Mouse (Mus musculus): ENCODE data around the gene Rab1a. TPM values are rescaled to one million over a fixed set of nuclear protein-coding genes. Genes with fewer than 3 reads are reported as not detected.

Rab1a gene
- polyA plus RNA-seq, 1 experiment from 2014 or later = 216 TPM

GRCm38 (mm10) chr11:20240331-20240730 lies 39.1 kb downstream of the Rab1a start:
- ATAC-seq (replicated peaks; ENCODE audit: low FRiP score, low TSS enrichment, low read depth) = no peak
- no peak overlapping the region for H3K9ac ChIP-seq (ENCODE audit: low read length)
- H3K4me1 ChIP-seq (replicated peaks; ENCODE audit: control insufficient read depth, insufficient read depth, low read length) = no peaks in the 10 kb centered on the region
- H3K9me3 ChIP-seq (ENCODE audit: control insufficient read depth, low read length) = no peaks in the 10 kb centered on the region
- peaks cover 81% of the 10 kb centered on the region for H3K36me3 ChIP-seq (ENCODE audit: control insufficient read depth, insufficient read depth, low read length)
- H3K27me3 ChIP-seq (replicated peaks; ENCODE audit: control insufficient read depth, insufficient read depth, low read length) = no peaks in the 10 kb centered on the region
- H3K4me2 ChIP-seq (ENCODE audit: low read length) = no peak overlapping the region
- no peak for DNase-seq (ENCODE audit: low spot score)
- H3K4me3 ChIP-seq (ENCODE audit: low read depth, low read length) = no peak overlapping the region
- 73% methylated on average over 5 of the region's 5 CpGs for WGBS
- H3K27ac ChIP-seq (ENCODE audit: low read depth) = no peak overlapping the region

DNA sequence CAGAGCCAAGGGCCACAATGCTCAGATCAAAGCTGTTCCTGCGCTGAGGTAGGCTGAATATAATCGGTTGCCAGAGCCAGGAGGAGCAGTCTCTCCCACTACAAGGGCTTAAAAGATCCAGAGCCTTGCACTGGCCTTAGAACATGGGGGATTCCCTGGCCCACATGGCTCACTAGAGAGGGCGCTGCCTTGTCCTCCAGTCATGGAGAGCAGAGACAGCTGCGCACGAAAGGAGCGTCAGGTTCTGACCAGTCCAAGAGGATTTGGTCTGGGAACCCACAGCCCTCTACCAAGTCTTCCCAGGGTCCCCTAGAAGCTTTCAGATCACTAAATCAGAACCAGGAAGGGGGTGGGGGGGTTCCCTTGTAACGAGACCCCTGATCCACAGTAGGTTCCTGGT lies 40.1 kb downstream of the Rab1a start:
- H3K27ac ChIP-seq (ENCODE audit: low read depth) = no peak overlapping the region
- DNase-seq (ENCODE audit: low spot score) (no peak), ATAC-seq (replicated peaks; ENCODE audit: low FRiP score, low TSS enrichment, low read depth) (no peak)
- H3K9ac ChIP-seq (ENCODE audit: low read length) = no peak overlapping the region
- H3K4me1 ChIP-seq (replicated peaks; ENCODE audit: control insufficient read depth, insufficient read depth, low read length) = peaks cover 2% of the 10 kb centered on the region
- no peaks in the 10 kb centered on the region for H3K9me3 ChIP-seq (ENCODE audit: control insufficient read depth, low read length)
- no peak overlapping the region for H3K4me3 ChIP-seq (ENCODE audit: low read depth, low read length)
- H3K36me3 ChIP-seq (ENCODE audit: control insufficient read depth, insufficient read depth, low read length) = peaks cover 71% of the 10 kb centered on the region
- H3K4me2 ChIP-seq (ENCODE audit: low read length) = no peak overlapping the region
- no peaks in the 10 kb centered on the region for H3K27me3 ChIP-seq (replicated peaks; ENCODE audit: control insufficient read depth, insufficient read depth, low read length)
- WGBS = 97% methylated on average over 7 of the region's 7 CpGs

DNA sequence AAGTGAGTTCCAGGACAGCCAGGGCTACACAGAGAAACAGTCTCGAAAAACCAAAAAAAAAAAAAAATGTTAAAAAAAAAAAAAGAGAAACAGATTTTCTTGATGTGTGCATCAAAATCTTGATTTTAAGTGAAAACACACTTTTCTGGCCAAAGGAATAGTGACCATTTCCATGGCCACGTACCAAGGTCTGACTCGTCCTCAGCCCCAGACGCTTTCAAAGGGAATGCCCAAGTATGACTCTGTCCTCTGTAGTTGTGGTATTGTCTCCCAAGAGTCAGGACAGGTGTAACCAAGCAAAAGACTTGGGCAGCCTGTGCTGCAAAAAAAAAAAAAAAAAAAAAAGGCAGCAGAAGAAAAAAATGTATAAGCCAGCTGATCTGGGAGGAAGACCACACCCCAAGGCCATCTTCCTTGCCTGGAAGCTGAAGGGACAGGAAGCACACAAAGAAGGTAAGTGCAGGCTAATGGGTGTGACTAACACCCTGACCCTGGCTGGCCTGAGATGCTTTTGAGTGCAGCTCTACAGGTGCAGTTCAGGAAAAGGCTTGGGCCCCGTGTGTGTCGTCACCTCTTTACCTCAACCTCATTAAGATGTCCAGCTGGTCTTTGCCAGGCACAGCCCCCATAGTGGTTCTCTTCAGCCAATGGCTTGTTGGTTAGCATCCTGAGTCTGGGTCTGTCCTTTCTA lies 41.3 kb downstream of the Rab1a start:
- Histone ChIP-seq H3K9me3 (ENCODE audit: control insufficient read depth, low read length) (no peaks in the 10 kb centered on the region), H3K27ac (ENCODE audit: low read depth) (no peak overlapping the region), H3K4me3 (ENCODE audit: low read depth, low read length) (no peak overlapping the region), H3K27me3 (replicated peaks; ENCODE audit: control insufficient read depth, insufficient read depth, low read length) (no peaks in the 10 kb centered on the region), H3K4me2 (ENCODE audit: low read length) (no peak overlapping the region), H3K36me3 (ENCODE audit: control insufficient read depth, insufficient read depth, low read length) (peaks cover 67% of the 10 kb centered on the region), H3K4me1 (replicated peaks; ENCODE audit: control insufficient read depth, insufficient read depth, low read length) (peaks cover 13% of the 10 kb centered on the region), H3K9ac (ENCODE audit: low read length) (no peak overlapping the region)
- DNase-seq (ENCODE audit: low spot score) = no peak
- ATAC-seq (replicated peaks; ENCODE audit: low FRiP score, low TSS enrichment, low read depth) = no peak
- 93% methylated on average over 6 of the region's 6 CpGs for WGBS

DNA sequence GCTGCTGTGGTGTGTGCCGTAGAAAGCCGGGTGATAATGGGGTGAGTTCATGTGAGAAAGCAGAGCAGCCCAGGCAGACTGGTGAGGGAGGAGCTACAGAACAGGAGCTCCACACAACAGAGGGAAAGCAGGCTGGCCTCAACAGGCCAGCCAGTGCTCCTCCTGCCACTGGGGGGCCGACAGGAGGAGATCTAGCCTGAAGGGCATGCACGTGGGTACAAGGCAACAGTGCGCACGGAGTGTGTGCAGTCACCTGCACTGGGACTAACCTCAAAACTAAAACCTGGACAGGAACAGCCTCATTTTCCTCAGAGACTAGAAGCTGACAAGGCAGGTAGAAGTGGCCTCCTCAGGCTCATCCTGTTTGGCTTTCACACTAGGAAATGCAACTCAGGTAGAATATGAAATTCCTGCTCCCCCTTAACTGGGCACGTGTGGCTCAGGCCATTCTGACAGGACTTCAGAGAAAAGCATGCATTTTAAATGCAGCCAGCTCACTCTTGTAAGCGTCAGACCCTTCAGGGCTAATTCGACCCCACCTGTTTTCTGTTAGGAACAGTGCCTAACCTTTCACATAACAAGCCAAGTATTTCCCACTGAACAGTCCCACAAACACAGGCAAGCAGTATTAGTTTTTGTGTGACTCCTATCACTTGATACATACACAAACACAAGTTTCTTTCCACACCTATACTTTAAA lies 42.1 kb downstream of the Rab1a start:
- WGBS = 53% methylated on average over 9 of the region's 9 CpGs
- Histone ChIP-seq H3K27me3 (replicated peaks; ENCODE audit: control insufficient read depth, insufficient read depth, low read length) (no peaks in the 10 kb centered on the region), H3K27ac (ENCODE audit: low read depth) (no peak overlapping the region), H3K9ac (ENCODE audit: low read length) (no peak overlapping the region), H3K4me3 (ENCODE audit: low read depth, low read length) (no peak overlapping the region), H3K4me1 (replicated peaks; ENCODE audit: control insufficient read depth, insufficient read depth, low read length) (peaks cover 22% of the 10 kb centered on the region), H3K4me2 (ENCODE audit: low read length) (no peak overlapping the region), H3K36me3 (ENCODE audit: control insufficient read depth, insufficient read depth, low read length) (peaks cover 62% of the 10 kb centered on the region), H3K9me3 (ENCODE audit: control insufficient read depth, low read length) (no peaks in the 10 kb centered on the region)
- ATAC-seq (replicated peaks; ENCODE audit: low FRiP score, low TSS enrichment, low read depth) (no peak), DNase-seq (ENCODE audit: low spot score) (no peak)

GRCm38 (mm10) chr11:20244336-20245290 lies 43.4 kb downstream of the Rab1a start:
- Histone ChIP-seq H3K36me3 (ENCODE audit: control insufficient read depth, insufficient read depth, low read length) (peaks cover 49% of the 10 kb centered on the region), H3K27me3 (replicated peaks; ENCODE audit: control insufficient read depth, insufficient read depth, low read length) (no peaks in the 10 kb centered on the region), H3K4me3 (ENCODE audit: low read depth, low read length) (no peak overlapping the region), H3K27ac (ENCODE audit: low read depth) (no peak overlapping the region), H3K9me3 (ENCODE audit: control insufficient read depth, low read length) (no peaks in the 10 kb centered on the region), H3K4me2 (ENCODE audit: low read length) (no peak overlapping the region), H3K4me1 (replicated peaks; ENCODE audit: control insufficient read depth, insufficient read depth, low read length) (peaks cover 22% of the 10 kb centered on the region), H3K9ac (ENCODE audit: low read length) (no peak overlapping the region)
- ATAC-seq (replicated peaks; ENCODE audit: low FRiP score, low TSS enrichment, low read depth) (no peak), DNase-seq (ENCODE audit: low spot score) (peak; percentile 43)
- WGBS = 85% methylated on average over 16 of the region's 16 CpGs

GRCm38 (mm10) chr11:20245316-20245715 lies 44.1 kb downstream of the Rab1a start:
- ATAC-seq (replicated peaks; ENCODE audit: low FRiP score, low TSS enrichment, low read depth) = no peak
- peaks cover 42% of the 10 kb centered on the region for H3K36me3 ChIP-seq (ENCODE audit: control insufficient read depth, insufficient read depth, low read length)
- H3K9me3 ChIP-seq (ENCODE audit: control insufficient read depth, low read length) = no peaks in the 10 kb centered on the region
- no peak overlapping the region for H3K4me3 ChIP-seq (ENCODE audit: low read depth, low read length)
- peaks cover 22% of the 10 kb centered on the region for H3K4me1 ChIP-seq (replicated peaks; ENCODE audit: control insufficient read depth, insufficient read depth, low read length)
- H3K27me3 ChIP-seq (replicated peaks; ENCODE audit: control insufficient read depth, insufficient read depth, low read length) = no peaks in the 10 kb centered on the region
- no peak overlapping the region for H3K27ac ChIP-seq (ENCODE audit: low read depth)
- 77% methylated on average over 6 of the region's 6 CpGs for WGBS
- H3K9ac ChIP-seq (ENCODE audit: low read length) = no peak overlapping the region
- no peak overlapping the region for H3K4me2 ChIP-seq (ENCODE audit: low read length)
- DNase-seq (ENCODE audit: low spot score) = peak; percentile 18

- no peak for ATAC-seq (replicated peaks; ENCODE audit: low FRiP score, low TSS enrichment, low read depth)
- 79% methylated on average over 1 of the region's 1 CpGs for WGBS
- H3K9ac ChIP-seq (ENCODE audit: low read length) = no peak overlapping the region
Observed at GRCm38 (mm10) chr11:20246616-20247015, 45.4 kb downstream of the Rab1a start.

GRCm38 (mm10) chr11:20247146-20247855 lies 46.1 kb downstream of the Rab1a start:
- no peak for DNase-seq (ENCODE audit: low spot score)

More at GRCm38 (mm10) chr11:20246616-20247015, 45.4 kb downstream of the Rab1a start:
- Histone ChIP-seq H3K36me3 (ENCODE audit: control insufficient read depth, insufficient read depth, low read length) (peaks cover 30% of the 10 kb centered on the region), H3K4me1 (replicated peaks; ENCODE audit: control insufficient read depth, insufficient read depth, low read length) (peaks cover 22% of the 10 kb centered on the region), H3K9me3 (ENCODE audit: control insufficient read depth, low read length) (no peaks in the 10 kb centered on the region), H3K27ac (ENCODE audit: low read depth) (no peak overlapping the region), H3K4me3 (ENCODE audit: low read depth, low read length) (no peak overlapping the region), H3K27me3 (replicated peaks; ENCODE audit: control insufficient read depth, insufficient read depth, low read length) (no peaks in the 10 kb centered on the region), H3K4me2 (ENCODE audit: low read length) (no peak overlapping the region)
- DNase-seq (ENCODE audit: low spot score) = no peak

More at GRCm38 (mm10) chr11:20247146-20247855, 46.1 kb downstream of the Rab1a start:
- Histone ChIP-seq H3K27ac (ENCODE audit: low read depth) (no peak overlapping the region), H3K9me3 (ENCODE audit: control insufficient read depth, low read length) (no peaks in the 10 kb centered on the region), H3K27me3 (replicated peaks; ENCODE audit: control insufficient read depth, insufficient read depth, low read length) (no peaks in the 10 kb centered on the region), H3K4me1 (replicated peaks; ENCODE audit: control insufficient read depth, insufficient read depth, low read length) (peaks cover 22% of the 10 kb centered on the region), H3K9ac (ENCODE audit: low read length) (no peak overlapping the region), H3K4me3 (ENCODE audit: low read depth, low read length) (no peak overlapping the region), H3K36me3 (ENCODE audit: control insufficient read depth, insufficient read depth, low read length) (peaks cover 23% of the 10 kb centered on the region), H3K4me2 (ENCODE audit: low read length) (peak overlapping the region; percentile 92; the same call in 1 of the 2 replicates)
- 87% methylated on average over 8 of the region's 8 CpGs for WGBS
- no peak for ATAC-seq (replicated peaks; ENCODE audit: low FRiP score, low TSS enrichment, low read depth)
